Mouse (Mus musculus): ENCODE measurements around the gene Grk6.
"Not testable (repeated sequence)": the region's sequence is repeated elsewhere in the genome, so short reads cannot be mapped to it uniquely, and the experiment has no call there.

Grk6 gene

DNA sequence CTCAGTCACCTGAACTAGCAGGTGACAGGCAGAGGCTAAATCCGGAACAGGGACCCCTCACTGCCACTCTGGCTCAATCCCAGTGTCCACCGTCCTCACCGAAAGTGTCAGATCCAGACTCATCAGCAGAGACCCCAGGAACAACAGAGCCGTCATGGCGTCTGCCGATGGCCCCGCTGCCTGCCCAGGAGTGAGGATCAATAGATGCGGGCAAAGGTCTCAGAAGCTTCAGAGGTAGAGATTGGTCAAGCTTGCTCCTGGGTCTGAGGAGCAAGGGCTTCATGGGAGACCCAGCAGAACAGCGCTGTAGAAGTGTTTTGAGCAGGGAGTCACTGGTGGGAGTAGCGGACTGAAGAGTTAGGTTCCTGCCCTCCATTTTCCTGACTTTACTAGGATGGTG, 18.3 kb upstream of the Grk6 start, which contains the start of gene F12:
Gene F12, minus strand, starts transcription at position 181 of the 400 bp plus-strand sequence.
- DNase-seq (ENCODE audit: low spot score in 2 of 2): no peak

DNA sequence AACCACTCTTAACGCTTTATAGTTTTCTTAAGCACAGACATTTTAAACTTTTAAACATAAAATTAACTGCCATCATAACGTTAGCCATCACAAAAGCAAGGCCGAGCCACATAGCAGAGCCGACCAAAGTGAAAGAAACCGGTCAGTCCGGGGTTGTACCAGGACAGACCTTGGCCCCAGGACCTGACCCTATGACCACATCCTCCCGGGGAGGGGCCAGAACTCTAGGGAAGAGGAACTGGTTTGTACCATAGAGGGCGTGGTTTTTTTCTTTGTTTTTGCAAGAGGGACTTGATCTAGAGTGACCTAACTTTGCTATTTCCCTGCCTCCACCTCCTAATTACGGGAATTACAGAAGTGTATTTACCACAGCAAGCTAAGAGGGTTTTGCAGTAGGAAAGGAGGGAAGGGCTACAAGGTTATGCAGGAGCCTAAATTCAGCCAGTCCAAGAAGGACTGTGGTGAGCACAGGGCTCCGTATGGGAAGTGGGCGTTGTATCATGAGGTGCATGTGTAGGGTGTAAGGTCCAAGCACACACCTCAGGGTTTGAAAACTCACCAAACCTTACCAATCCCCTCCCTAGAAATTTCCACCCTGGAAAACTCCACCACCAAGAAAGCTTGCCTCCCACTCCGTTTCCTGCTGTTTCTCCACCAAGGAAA, 15.5 kb upstream of the Grk6 start:
- peak; percentile 30 to 73 for DNase-seq (ENCODE audit: low spot score in 2 of 2)

DNA sequence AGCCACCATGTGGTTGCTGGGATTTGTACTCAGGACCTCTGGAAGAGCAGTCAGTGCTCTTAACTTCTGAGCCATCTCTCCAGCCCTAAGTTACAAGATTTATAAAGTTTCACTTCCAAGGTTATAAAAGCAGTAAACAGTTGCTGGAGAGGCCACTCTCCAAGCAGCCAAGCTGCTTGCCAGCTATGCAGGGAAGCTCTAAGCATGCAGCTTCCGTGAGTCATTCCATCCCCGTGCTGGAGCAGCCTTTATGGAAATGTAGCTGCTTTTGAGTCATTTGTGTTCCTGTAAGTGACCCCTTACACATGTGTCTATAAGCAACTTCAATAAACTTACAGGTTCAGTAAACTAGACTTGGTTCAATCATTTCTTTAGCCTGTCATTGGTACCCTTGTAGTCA, 14.3 kb upstream of the Grk6 start:
- no peak for DNase-seq (ENCODE audit: low spot score in 2 of 2)

DNA sequence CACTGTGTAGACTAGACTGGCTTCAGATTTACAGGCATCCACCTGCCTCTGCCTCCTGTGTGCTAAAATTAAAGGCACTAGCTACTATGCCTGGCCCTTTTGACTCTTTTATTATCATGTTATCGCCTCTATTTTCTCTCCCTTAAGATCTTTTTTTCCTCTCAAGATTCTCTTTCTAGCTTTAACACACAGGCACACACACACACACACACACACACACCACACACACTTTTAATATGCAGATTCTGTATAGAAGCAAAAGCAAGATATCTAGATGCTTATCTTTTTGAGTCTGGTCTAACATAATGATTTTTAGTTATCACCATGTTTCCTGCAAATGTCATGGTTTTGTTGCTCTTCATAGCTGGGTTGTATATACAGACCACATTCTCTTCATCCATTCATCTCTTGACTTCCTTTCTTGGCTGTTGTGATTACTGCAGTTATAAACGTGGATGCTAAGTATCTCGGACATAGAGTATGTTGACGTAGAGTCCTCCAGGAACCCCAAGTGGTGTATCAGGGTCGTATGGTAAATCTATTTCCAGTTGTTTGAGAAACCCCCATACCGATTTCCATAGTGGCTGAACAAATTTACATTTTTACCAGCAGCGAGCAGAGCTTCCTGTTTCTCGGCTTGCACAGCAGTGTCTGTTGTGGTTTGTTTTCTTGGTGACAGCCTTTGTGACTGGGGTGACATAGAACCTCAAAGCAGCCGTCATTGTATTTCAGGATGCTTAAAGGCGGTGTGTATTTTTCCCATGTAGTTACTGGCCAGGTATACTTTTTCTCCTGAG, 12.8 kb upstream of the Grk6 start:
- DNase-seq (ENCODE audit: low spot score in 2 of 2): no peak

DNA sequence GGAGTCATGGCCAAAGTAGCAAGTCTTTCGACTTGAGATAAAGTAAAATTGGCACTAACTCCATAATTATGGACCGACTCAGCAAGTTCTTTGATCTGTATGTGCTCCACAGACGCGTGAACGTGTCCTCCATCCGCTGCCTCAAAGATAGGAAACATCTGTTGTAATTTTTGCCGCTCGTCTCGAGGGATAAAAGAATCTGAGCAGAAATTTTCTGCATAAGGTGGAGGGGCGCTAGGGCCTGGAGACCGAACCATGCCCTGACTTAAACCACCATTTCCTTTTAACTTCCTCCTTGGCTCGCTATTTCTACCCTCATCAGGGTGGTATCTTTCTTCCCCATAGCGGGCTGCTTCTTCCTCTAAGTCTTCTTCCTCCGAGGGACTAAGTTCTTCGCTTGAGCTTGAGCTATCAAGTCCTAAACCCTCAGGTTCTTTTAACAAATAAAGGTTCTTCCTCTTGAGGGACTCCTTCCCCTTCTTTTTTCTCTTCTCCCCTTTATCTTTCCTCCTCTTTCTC, 7.7 kb upstream of the Grk6 start:
- DNase-seq (ENCODE audit: low spot score in 2 of 2): not testable (repeated sequence)

DNA sequence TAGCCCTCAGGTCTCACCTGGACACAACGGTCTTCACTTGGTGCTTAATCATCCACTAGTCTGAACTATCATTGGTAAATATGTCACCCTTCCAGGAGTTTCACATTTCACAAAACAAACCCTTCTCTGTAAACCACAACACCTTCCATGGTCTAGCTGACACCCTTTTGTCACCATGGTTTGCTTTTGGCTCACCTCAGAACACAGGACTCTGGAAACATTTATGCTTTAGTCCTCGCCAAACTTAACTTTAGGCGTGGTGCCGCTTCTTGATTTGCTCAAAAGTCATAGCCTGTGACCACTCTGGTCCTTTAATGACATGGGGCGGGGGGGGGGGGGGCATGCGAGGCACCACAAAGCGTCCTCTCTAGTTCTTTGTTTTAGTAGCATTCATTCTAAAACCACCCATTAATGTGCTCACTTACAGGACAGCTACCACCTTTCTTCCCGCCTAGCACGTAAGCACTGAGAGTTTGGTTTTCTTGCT, 1.0 kb upstream of the Grk6 start:
- DNase-seq (ENCODE audit: low spot score in 2 of 2): no peak

DNA sequence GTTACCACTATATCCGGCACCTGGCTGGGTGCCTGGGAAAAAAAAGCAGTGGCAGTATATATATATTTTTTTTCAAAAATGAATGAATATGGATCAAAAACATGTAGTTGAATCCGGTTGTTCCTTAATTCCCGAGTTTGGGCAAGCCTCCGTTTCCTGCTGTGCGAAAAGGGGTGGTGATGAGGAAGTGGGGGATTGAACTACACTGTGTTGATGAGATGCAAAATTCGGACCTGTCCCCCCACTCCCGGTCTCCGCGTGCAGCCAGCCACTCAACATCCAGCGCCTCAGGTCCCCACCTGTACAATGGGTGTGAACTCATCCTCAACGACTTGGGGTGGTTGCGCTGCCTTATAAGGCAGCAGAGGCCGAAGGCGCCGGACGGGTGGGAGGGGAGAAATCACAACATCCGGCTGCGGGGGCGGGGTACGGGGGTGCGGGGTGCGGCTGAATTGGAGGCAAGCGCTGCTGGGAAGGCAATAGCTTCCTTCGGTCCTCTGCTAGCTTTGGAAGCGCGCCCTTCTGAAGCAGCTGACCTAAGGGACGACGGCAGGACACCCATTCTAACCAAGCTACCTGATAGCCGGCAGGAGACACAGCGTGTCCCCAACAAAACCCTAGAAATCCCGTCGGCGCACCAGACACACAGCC, 461 bp upstream of the Grk6 start:
- no peak for DNase-seq (ENCODE audit: low spot score in 2 of 2)

DNA sequence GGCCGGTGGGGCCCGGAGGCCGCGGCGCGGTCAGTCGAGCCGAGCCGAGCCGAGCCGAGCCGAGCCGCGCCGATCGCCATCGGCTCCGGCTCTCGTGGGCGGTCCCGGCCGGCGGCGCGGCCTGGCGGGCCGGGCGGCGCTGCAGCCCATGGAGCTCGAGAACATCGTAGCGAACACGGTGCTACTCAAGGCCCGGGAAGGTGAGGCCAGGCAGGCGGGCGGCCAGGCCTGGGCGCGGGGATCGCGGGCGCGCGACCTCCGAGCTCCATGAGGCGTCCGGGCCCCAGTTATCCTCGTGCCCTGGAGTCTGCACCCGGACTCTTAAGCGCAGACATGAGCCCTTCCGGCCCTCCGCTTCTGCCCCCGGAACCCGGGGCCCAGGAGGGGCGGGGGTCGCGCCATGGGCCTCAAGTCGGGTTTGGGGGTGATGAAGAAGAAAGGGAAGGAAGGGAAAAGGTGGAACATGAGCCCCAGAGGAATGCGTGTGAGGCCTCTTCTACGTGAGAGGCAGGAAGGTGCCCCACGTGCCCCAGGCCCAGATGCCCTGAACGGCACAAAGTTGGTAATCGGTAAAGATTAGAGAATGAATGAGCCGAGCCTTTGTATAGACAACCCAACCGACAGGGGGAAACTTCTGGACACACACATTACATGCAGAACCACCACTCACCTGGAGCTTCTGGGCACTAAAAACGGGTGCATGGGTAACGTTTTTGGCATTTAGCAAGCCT, 654 bp downstream of the Grk6 start:
- DNase-seq (ENCODE audit: low spot score in 2 of 2): no peak

DNA sequence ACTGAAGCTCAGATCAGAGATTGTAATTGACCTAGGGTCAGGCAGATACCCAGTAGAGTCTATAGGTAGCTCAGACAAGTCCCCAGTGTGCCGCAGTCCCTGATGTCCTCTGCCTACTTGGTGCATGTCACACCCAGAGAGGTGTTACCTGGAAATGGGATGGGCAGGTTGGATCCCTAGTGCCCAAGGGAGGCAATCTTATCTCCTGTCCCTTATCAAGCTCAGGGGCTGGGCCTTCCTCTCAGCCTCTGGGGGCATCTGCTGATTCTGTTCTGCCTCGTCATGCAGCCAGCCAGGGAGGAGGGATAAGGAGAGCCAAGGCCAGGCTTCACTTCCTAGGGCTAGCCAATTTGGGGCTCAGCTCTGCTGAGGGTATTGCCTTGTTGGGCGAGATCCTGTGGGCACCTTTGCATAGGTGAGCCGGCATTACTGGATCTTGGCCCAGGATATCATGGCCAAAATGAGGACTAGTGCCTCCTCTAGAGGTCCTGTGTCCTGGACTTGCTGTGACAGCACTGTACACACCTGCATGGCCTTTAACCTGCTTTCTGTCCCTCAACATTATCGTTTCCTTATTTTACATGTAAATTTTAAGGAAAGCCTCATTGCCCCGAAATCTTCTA, 1.7 kb downstream of the Grk6 start:
- DNase-seq (ENCODE audit: low spot score in 2 of 2): no peak

DNA sequence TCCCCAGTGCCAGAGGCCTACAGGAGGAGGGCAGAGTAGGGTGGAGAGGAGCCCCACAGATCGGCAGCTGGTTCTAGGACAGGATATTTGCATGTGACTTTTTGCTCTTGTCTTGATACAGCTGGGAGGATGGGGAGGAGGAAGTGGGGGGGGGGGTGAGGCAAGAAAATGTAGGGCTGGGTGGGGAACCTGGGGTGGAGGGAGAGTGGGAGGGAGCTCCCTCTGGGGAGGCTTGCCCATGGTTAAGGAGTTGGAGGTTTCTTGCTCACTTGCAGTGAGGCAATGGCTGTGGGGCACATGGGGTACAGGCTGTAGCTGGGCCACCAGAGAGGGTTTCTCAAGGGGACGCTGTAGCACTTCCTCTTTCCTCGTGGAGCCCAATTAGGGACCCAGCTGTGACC, 2.7 kb downstream of the Grk6 start:
- DNase-seq (ENCODE audit: low spot score in 2 of 2): no peak

DNA sequence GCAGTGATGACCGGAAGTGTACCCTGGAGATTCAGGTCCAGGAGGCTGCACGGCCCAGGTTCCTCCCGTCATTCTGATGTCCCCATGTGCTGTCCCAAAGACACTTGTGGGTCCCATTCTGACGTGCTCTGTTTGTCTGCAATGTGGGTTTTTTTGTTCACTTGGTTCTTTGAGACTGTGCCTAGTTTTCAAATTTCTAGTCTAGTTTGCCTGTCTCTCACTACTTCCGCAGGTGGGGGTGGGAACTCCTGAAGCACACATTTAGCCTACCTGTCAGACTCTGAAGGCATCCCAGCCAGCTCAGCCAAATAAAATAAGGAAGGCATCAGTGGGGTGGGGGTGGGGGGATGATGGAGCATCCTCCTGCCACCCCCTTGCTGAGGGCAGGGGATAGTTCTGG, 3.3 kb downstream of the Grk6 start:
- DNase-seq (ENCODE audit: low spot score in 2 of 2): no peak

DNA sequence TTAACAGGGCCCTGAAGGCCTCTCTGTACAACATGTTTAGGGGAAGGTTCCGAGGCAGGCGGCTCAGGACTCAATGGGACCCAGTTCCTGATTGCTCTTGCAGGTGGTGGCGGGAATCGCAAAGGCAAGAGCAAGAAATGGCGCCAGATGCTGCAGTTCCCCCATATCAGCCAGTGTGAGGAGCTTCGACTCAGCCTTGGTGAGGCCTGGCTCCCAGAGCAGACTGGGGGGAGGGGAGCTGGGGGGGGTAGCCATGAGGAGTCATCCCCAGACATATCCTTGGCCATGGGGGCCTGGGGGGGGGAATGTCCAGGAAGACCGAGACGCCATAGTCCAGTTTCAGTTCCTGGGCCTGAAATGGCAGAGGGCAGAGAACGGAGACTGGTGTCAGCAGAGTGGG, 4.3 kb downstream of the Grk6 start:
- DNase-seq (ENCODE audit: low spot score in 2 of 2): no peak

DNA sequence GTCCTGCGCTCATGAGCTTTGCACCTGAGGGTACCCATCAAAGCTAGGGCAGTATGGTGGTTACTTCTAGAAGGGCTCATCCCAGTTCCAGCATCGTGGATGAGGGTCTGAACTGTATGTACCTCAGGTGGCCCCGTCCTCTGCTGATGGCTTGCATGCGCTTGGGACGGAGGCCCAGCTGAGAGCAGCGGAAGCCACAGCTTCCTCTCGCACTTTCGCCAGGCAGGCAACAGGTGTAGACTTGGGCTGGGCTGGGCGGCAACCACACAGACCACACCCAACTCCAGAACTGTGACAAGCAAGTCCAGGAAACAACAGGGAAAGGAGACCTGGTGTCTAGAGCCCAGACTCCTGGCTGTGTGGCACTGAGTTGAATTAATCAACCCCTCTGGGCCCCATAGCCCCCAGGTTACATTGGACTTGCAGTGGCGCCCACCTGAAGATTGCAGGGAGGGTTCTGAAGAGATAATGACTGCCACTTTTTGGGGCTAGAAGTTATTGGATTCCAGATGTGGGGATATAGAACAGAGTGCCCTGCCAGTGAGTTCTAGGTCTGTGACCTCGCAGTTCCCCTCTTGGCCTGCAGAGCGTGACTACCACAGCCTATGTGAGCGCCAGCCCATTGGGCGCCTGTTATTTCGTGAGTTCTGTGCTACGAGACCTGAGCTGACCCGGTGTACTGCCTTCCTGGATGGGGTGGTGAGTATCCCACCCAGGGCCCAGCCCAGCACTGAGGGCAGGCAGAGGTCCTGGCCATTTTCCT, 5.0 kb downstream of the Grk6 start:
- no peak for DNase-seq (ENCODE audit: low spot score in 2 of 2)

DNA sequence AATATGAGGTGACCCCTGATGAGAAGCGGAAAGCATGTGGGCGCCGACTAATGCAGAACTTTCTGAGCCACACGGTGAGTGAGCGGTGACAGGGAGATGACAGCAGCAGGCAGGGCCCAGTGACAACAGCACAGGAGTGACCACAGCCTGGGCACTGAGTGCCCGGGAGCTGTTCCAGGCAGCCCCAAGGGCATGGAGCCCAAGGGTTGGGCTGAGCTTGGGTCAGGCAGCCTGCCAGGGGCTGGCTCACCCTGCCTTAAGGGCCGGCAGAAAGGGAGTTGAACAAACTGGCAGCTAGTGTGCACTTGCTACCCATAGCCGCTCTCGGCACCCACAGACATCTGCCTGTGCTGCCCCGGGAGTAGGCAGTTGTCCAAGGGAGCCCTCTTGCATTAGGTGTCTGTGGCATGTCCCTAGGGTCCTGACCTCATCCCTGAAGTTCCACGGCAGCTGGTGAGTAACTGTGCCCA, 5.7 kb downstream of the Grk6 start:
- DNase-seq (ENCODE audit: low spot score in 2 of 2): no peak

DNA sequence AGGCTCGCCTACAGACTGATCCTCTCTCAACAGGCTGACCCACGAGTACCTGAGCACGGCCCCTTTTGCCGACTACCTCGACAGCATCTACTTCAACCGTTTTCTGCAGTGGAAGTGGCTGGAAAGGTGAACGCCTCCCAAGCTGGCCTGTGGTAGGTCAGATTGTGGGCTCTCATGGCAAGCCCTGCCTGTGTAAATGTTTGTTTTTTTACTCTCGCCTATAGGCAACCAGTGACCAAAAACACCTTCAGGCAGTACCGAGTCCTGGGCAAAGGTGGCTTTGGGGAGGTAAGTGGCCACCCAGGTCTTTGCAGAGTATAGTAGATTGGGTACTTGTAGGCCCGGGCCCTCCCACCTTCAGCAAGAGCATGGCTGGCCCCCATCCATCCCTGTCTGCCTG, 6.4 kb downstream of the Grk6 start:
- DNase-seq (ENCODE audit: low spot score in 2 of 2): no peak

DNA sequence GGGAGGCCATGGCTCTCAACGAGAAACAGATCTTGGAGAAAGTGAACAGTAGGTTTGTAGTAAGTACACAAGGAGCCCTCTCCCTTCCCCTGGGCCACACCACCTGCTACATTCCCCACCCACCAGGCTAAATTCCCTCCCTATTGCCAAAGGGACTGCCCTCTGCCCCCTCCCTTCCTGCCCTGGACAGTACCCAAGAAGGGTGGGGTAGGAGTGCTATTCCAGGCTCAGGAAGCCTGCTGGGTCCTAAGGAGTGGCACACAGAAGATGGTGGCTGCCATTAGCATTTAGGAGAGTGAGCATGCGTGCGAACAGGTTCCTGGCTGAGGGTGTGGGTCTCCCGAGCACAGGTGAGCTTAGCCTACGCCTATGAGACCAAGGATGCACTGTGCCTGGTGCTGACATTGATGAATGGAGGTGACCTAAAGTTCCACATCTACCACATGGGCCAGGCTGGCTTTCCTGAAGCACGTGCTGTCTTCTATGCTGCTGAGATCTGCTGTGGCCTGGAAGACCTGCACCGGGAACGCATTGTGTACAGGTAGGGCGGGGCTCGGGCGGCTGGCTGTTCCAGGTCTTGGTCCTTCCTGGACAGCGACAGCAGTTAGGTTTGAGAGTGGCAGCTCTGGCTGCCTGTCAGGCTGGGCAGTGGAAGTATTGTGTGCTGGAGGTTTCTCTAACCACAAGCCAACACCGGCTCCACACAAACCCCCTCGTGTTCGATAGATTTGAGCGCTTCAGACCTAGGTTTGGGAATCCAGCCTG, 7.1 kb downstream of the Grk6 start:
- DNase-seq (ENCODE audit: low spot score in 2 of 2): no peak

DNA sequence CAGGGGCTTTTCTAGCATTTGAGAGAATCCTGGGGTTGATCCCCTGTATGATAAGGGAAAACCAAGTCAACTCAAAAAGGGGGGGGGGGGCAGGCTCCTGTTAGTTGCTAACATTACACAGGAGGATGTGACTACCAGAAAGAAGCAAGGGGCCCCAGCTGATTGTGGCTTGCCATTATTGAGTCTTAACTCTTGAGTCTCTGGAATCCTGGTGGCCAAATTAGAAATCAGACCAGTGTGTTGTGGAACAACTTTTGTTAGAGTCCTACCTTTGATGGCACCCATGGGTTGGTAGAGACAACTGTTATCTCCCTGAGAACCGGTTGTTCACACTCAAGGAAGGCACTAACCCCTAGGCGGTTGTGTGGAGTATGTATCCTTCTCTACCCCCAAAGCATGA, 18.1 kb downstream of the Grk6 start:
- no peak for DNase-seq (ENCODE audit: low spot score in 2 of 2)

DNA sequence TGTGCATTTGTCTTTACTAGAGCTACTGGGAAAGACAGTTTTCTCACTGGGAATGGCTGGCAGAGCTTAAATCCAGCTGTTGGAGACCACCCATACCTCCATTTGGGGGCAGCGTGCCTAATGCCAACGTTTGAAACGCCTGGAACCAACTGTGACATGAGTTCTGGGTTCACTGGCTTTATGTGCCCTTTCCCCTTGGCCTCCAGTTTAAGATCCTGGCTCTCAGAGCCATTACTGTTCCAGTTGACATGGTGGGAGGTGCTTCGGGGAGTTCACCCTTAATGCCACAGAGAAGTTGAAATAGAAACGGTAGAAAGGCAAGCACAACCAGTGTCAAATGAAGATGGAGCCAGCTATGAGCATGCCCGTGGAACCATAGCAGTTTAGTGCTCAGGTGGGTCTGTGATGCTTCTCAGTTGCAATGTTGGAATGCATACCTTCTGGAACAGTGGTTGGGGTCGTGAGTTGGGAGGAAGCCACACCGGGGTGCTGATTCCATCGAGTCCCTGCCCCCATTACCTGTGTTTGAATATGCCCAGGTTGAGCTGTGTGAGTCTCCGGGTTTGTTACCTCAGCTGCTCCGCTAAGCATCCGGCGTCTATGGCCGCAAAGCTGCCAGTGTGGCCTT, 18.6 kb downstream of the Grk6 start:
- no peak for DNase-seq (ENCODE audit: low spot score in 2 of 2)

Measured in urinary bladder, adult 18-20 months (tissue).